Mouse (Mus musculus): ENCODE results near the gene Tcf3. TPM values are rescaled to one million over a fixed set of nuclear protein-coding genes. Genes with fewer than 3 reads are reported as not detected.

Gene Tcf3
- total RNA-seq, 1 experiment: 90.9 TPM

DNA sequence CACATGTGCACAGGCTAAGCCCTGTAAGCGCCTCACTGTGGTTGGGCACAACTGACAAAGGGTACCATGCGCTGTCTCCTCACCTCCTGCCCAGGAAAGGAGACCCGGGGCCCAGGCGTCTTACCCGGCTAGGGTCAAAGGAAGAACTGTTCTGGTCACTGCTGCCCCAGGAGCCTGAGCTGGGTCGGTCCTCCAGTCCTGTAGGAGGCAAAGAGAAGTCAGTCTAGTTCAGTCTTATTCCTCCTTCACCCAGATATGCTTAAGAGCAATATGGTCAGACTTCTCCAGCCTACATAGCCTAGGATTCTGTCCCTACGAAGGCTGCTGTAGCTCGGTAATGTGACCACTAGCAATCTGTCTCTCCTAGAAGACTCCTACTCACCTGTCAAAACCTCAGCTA, 12.2 kb downstream of the Tcf3 start:
- in situ Hi-C loops (cut with MboI; ENCODE audit: low sequenced_read_pairs in 2 of 2, unreplicated experiment in 2 of 2): no loop called here

DNA sequence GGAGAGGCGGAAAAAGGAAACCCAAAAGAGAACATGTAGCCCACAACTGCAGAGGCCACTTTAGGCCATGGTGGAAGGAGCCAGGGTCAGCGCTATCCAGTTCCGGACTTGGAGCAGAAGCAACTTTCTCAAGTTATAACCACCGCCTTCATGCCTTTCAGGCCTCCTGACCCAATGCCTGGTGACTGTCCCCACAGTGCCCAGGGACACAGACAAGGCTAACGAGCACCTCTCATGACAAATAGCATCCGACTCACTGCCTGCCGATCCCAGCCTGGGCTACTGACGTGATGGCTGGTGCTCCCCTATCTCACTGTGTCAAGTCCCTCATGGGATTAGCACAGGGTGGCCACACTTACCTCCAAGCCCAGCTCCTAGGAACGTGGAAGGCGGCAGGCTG, 12.7 kb downstream of the Tcf3 start:
- in situ Hi-C loops (cut with MboI; ENCODE audit: low sequenced_read_pairs in 2 of 2, unreplicated experiment in 2 of 2): no loop called here
- no peaks in the 10 kb centered on the region for H3K9me3 ChIP-seq (ENCODE audit: control insufficient read depth, insufficient read depth, low read depth, low read length)
- no peak for TF ChIP-seq CHD2 (IDR thresholded peaks at IDR 0.05; ENCODE audit: low read depth, low read length)
- TF ChIP-seq MAFK (IDR thresholded peaks at IDR 0.05; ENCODE audit: insufficient read depth, low read depth, low read length): no peak
- no peak for TF ChIP-seq ZNF384 (IDR thresholded peaks at IDR 0.05; ENCODE audit: low read depth, low read length)
- no peak for TF ChIP-seq HCFC1 (IDR thresholded peaks at IDR 0.05; ENCODE audit: borderline replicate concordance, insufficient read depth, low read length)
- no peak for TF ChIP-seq ZC3H11A (IDR thresholded peaks at IDR 0.05; ENCODE audit: borderline replicate concordance, low read depth, low read length)
- H3K9ac ChIP-seq (ENCODE audit: insufficient read depth, low read depth, low read length, poor library complexity, severe bottlenecking): no peak overlapping the region
- peaks cover 0 to 7% of the 10 kb centered on the region in 2 experiments; a peak in 1 of 4 replicates for H3K4me1 ChIP-seq (ENCODE audit: control insufficient read depth in 2 of 2, insufficient read depth in 2 of 2, low read length in 2 of 2, poor library complexity in 1 of 2)
- no peak overlapping the region for H3K27ac ChIP-seq (ENCODE audit: insufficient read depth, low read depth, low read length, poor library complexity, severe bottlenecking)
- no peak for DNase-seq (ENCODE audit: low read depth, low spot score)
- H3K4me3 ChIP-seq (ENCODE audit: insufficient read depth in 1 of 2, low read depth in 1 of 2, low read length in 2 of 2, poor library complexity in 1 of 2, severe bottlenecking in 1 of 2): no peak overlapping the region
- H3K36me3 ChIP-seq (ENCODE audit: control insufficient read depth, insufficient read depth, low read length, poor library complexity, severe bottlenecking): peaks cover 66% of the 10 kb centered on the region

More for the DNA sequence above, 12.2 kb downstream of the Tcf3 start:
- no peak for DNase-seq (ENCODE audit: low read depth, low spot score)
- Histone ChIP-seq H3K4me1 (ENCODE audit: control insufficient read depth in 2 of 2, insufficient read depth in 2 of 2, low read length in 2 of 2, poor library complexity in 1 of 2) (peaks cover 0 to 7% of the 10 kb centered on the region in 2 experiments; a peak in 1 of 4 replicates), H3K9ac (ENCODE audit: insufficient read depth, low read depth, low read length, poor library complexity, severe bottlenecking) (no peak overlapping the region), H3K9me3 (ENCODE audit: control insufficient read depth, insufficient read depth, low read depth, low read length) (no peaks in the 10 kb centered on the region), H3K4me3 (ENCODE audit: insufficient read depth in 1 of 2, low read depth in 1 of 2, low read length in 2 of 2, poor library complexity in 1 of 2, severe bottlenecking in 1 of 2) (no peak overlapping the region), H3K36me3 (ENCODE audit: control insufficient read depth, insufficient read depth, low read length, poor library complexity, severe bottlenecking) (peaks cover 63% of the 10 kb centered on the region), H3K27ac (ENCODE audit: insufficient read depth, low read depth, low read length, poor library complexity, severe bottlenecking) (no peak overlapping the region)
- TF ChIP-seq MAFK (IDR thresholded peaks at IDR 0.05; ENCODE audit: insufficient read depth, low read depth, low read length) (no peak), ZNF384 (IDR thresholded peaks at IDR 0.05; ENCODE audit: low read depth, low read length) (no peak), HCFC1 (IDR thresholded peaks at IDR 0.05; ENCODE audit: borderline replicate concordance, insufficient read depth, low read length) (no peak), CHD2 (IDR thresholded peaks at IDR 0.05; ENCODE audit: low read depth, low read length) (no peak), ZC3H11A (IDR thresholded peaks at IDR 0.05; ENCODE audit: borderline replicate concordance, low read depth, low read length) (no peak)

DNA sequence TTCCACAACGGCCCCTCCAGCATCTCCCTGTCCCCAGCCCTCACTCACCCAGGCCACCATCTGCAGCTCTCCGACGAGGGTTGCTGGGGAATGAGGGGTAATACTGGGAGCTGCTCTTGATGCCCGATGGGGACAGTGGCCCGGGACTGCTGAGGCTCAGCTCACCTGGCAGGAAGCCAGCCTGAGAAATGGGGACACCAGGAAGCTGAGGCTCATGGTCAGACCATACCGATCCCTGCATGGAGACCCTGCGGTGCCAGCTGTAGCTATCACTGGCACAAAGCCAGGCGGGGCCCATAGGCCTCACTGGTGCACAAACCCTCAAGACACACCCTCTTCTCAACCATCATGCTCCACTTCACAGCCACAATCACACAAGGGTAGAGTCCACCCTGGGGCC, 14.0 kb downstream of the Tcf3 start:
- Histone ChIP-seq H3K4me3 (ENCODE audit: insufficient read depth in 1 of 2, low read depth in 1 of 2, low read length in 2 of 2, poor library complexity in 1 of 2, severe bottlenecking in 1 of 2) (no peak overlapping the region), H3K9ac (ENCODE audit: insufficient read depth, low read depth, low read length, poor library complexity, severe bottlenecking) (no peak overlapping the region), H3K4me1 (ENCODE audit: control insufficient read depth in 2 of 2, insufficient read depth in 2 of 2, low read length in 2 of 2, poor library complexity in 1 of 2) (peaks cover 0 to 7% of the 10 kb centered on the region in 2 experiments; a peak in 1 of 4 replicates), H3K27ac (ENCODE audit: insufficient read depth, low read depth, low read length, poor library complexity, severe bottlenecking) (no peak overlapping the region), H3K36me3 (ENCODE audit: control insufficient read depth, insufficient read depth, low read length, poor library complexity, severe bottlenecking) (peaks cover 71% of the 10 kb centered on the region), H3K9me3 (ENCODE audit: control insufficient read depth, insufficient read depth, low read depth, low read length) (no peaks in the 10 kb centered on the region)
- DNase-seq (ENCODE audit: low read depth, low spot score): no peak
- TF ChIP-seq CHD2 (IDR thresholded peaks at IDR 0.05; ENCODE audit: low read depth, low read length): no peak
- no peak for TF ChIP-seq HCFC1 (IDR thresholded peaks at IDR 0.05; ENCODE audit: borderline replicate concordance, insufficient read depth, low read length)
- TF ChIP-seq ZC3H11A (IDR thresholded peaks at IDR 0.05; ENCODE audit: borderline replicate concordance, low read depth, low read length): no peak
- TF ChIP-seq MAFK (IDR thresholded peaks at IDR 0.05; ENCODE audit: insufficient read depth, low read depth, low read length): no peak
- TF ChIP-seq ZNF384 (IDR thresholded peaks at IDR 0.05; ENCODE audit: low read depth, low read length): no peak
- in situ Hi-C loops (cut with MboI; ENCODE audit: low sequenced_read_pairs in 2 of 2, unreplicated experiment in 2 of 2): no loop called here

DNA sequence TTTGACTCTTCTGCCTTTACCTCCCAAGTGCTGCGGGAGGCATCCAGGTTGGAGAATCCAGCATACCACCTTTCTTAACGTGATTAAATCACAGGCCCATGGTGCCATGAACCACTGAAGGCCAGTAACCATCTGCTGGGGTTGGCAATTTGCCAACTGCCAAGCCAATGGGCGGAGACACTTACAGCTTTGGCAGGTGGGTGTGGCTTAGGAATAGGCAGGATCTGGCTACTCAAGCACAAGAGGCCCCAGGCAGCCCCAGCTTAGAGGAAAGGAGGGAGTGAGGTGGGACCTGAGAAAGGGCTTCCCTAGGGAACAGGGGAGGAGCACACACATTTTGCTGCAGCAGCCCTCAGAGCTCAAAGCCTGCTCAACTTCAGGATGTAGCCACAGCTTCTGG, 15.1 kb downstream of the Tcf3 start:
- Histone ChIP-seq H3K36me3 (ENCODE audit: control insufficient read depth, insufficient read depth, low read length, poor library complexity, severe bottlenecking) (peaks cover 77% of the 10 kb centered on the region), H3K9me3 (ENCODE audit: control insufficient read depth, insufficient read depth, low read depth, low read length) (no peaks in the 10 kb centered on the region), H3K4me3 (ENCODE audit: insufficient read depth in 1 of 2, low read depth in 1 of 2, low read length in 2 of 2, poor library complexity in 1 of 2, severe bottlenecking in 1 of 2) (no peak overlapping the region), H3K9ac (ENCODE audit: insufficient read depth, low read depth, low read length, poor library complexity, severe bottlenecking) (no peak overlapping the region), H3K4me1 (ENCODE audit: control insufficient read depth in 2 of 2, insufficient read depth in 2 of 2, low read length in 2 of 2, poor library complexity in 1 of 2) (peaks cover 0 to 2% of the 10 kb centered on the region in 2 experiments; a peak in 1 of 4 replicates), H3K27ac (ENCODE audit: insufficient read depth, low read depth, low read length, poor library complexity, severe bottlenecking) (no peak overlapping the region)
- in situ Hi-C loops (cut with MboI; ENCODE audit: low sequenced_read_pairs in 2 of 2, unreplicated experiment in 2 of 2): no loop called here
- no peak for TF ChIP-seq ZNF384 (IDR thresholded peaks at IDR 0.05; ENCODE audit: low read depth, low read length)
- no peak for TF ChIP-seq HCFC1 (IDR thresholded peaks at IDR 0.05; ENCODE audit: borderline replicate concordance, insufficient read depth, low read length)
- TF ChIP-seq ZC3H11A (IDR thresholded peaks at IDR 0.05; ENCODE audit: borderline replicate concordance, low read depth, low read length): no peak
- TF ChIP-seq MAFK (IDR thresholded peaks at IDR 0.05; ENCODE audit: insufficient read depth, low read depth, low read length): no peak
- TF ChIP-seq CHD2 (IDR thresholded peaks at IDR 0.05; ENCODE audit: low read depth, low read length): no peak
- DNase-seq (ENCODE audit: low read depth, low spot score): no peak

DNA sequence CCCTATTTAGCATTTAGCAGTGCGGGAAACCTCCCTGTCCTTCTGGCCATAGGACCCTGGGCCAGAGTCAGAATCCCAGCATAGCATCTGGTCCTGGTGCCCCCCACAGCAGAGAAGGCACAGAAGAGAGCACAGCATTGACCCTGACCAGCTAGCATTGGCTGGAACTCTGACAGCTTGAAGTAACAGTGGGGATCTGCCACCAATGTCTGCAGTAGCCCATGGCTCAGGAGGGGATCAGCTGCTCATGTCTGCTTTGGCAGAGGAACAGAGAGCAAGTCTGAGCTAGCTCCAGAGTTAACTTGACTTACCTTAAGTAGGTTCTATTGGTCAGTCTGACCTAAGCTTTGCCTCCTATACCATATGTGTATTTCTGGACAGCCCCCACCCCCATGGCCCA, 15.6 kb downstream of the Tcf3 start:
- Histone ChIP-seq H3K27ac (ENCODE audit: insufficient read depth, low read depth, low read length, poor library complexity, severe bottlenecking) (no peak overlapping the region), H3K9ac (ENCODE audit: insufficient read depth, low read depth, low read length, poor library complexity, severe bottlenecking) (no peak overlapping the region), H3K4me3 (ENCODE audit: insufficient read depth in 1 of 2, low read depth in 1 of 2, low read length in 2 of 2, poor library complexity in 1 of 2, severe bottlenecking in 1 of 2) (no peak overlapping the region), H3K4me1 (ENCODE audit: control insufficient read depth in 2 of 2, insufficient read depth in 2 of 2, low read length in 2 of 2, poor library complexity in 1 of 2) (no peaks in the 10 kb centered on the region; a peak in 1 of 4 replicates), H3K36me3 (ENCODE audit: control insufficient read depth, insufficient read depth, low read length, poor library complexity, severe bottlenecking) (peaks cover 81% of the 10 kb centered on the region), H3K9me3 (ENCODE audit: control insufficient read depth, insufficient read depth, low read depth, low read length) (no peaks in the 10 kb centered on the region)
- DNase-seq (ENCODE audit: low read depth, low spot score): no peak
- in situ Hi-C loops (cut with MboI; ENCODE audit: low sequenced_read_pairs in 2 of 2, unreplicated experiment in 2 of 2): no loop called here
- TF ChIP-seq ZNF384 (IDR thresholded peaks at IDR 0.05; ENCODE audit: low read depth, low read length) (no peak), ZC3H11A (IDR thresholded peaks at IDR 0.05; ENCODE audit: borderline replicate concordance, low read depth, low read length) (no peak), HCFC1 (IDR thresholded peaks at IDR 0.05; ENCODE audit: borderline replicate concordance, insufficient read depth, low read length) (no peak), MAFK (IDR thresholded peaks at IDR 0.05; ENCODE audit: insufficient read depth, low read depth, low read length) (no peak), CHD2 (IDR thresholded peaks at IDR 0.05; ENCODE audit: low read depth, low read length) (no peak)
